Mouse (Mus musculus): ENCODE results near the gene Pam16.
"Not testable (repeated sequence)": the region's sequence is repeated elsewhere in the genome, so short reads cannot be mapped to it uniquely, and the experiment has no call there.

Pam16 gene

GRCm38 (mm10) chr16:4593971-4594813, 30.6 kb downstream of the Pam16 start, which contains the start of gene Glis2:
Gene Glis2, plus strand, starts transcription at chr16:4594713.
- in situ Hi-C loops (cut with MseI, MboI): no loop called here

DNA sequence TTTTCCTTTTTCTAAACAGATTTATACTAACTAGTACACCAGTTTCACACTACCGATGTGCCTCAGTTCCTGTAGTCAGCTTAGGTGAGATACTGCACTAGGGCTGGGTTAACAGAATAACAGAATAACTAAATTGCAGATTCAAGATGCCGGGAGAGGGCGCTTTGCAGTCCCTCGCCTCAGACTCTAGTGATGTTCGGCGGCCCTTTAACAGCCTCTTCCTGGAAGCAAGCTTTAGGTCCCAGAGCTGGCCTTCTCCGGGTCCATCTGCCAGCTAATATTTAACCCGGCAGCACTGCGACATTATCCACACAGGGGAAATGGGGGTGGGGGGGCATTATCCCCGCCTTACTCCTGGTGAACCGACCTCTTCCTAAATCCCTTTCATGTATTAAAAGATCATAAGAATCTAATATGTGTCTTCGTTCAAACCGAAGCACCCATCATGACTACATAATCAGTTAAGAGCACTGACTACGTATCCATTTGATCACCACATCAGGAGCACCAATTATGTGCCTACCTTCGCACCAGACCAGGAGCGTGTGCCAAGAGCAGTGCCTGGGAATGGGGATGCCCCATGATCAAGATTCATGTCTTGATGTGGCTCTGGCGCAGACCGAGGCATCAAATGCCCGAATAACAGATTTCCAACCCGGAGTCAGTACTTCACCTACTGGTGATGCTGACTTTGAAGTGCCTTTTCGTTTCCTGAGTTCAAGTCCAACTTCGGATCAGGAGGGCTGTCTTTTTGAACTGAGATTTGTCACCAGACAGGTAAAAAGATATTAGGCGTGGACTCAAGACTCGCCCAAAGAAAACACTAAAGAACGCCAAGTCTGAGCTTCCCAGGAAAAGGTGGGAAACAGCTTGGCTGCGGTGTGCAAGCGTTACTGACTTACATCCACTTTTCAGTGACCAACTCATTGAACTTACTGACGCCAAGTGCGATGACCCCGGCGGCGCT, 31.6 kb downstream of the Pam16 start:
- in situ Hi-C loops (cut with MseI, MboI): no loop called here

- in situ Hi-C loops (cut with MseI, MboI): no loop called here
These were observed 34.6 kb downstream of the Pam16 start for GRCm38 (mm10) chr16:4590236-4590635.

DNA sequence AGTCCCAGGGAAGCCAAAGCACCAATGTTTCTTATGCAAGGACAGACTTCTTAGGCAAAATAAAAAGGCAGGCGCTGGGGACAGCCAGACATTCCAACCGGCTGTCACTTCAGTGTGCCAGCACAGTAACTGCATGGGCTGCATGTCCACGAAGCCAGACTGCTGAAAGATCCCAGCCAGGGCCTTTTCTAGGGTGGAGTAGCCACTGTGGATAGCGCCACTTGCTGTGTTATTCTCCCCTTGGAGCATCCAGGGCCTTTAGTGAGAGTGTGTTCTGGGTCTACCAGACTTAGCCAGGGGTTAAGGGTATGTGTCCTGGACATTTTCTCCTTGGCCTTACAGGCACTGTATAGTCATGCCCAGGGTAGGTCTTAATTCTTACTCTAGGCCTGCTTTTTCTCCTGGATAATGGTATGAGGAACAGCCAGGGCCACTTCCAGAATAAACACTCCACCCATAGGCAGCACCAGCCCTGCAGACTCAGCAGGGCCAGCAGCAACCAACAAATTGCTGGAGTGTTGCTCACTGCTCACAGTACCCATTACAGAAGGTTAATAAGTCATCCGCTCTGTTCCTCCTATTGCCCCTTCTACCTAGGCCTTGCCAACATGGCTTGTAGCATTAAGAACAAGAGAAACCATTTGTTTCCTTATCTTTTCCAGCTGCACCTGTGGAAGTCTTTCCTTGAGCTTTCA, 37.1 kb downstream of the Pam16 start:
- in situ Hi-C loops (cut with MseI, MboI): no loop called here

- in situ Hi-C loops (cut with MseI, MboI): no loop called here
These were observed 38.2 kb downstream of the Pam16 start for GRCm38 (mm10) chr16:4586531-4587123.

DNA sequence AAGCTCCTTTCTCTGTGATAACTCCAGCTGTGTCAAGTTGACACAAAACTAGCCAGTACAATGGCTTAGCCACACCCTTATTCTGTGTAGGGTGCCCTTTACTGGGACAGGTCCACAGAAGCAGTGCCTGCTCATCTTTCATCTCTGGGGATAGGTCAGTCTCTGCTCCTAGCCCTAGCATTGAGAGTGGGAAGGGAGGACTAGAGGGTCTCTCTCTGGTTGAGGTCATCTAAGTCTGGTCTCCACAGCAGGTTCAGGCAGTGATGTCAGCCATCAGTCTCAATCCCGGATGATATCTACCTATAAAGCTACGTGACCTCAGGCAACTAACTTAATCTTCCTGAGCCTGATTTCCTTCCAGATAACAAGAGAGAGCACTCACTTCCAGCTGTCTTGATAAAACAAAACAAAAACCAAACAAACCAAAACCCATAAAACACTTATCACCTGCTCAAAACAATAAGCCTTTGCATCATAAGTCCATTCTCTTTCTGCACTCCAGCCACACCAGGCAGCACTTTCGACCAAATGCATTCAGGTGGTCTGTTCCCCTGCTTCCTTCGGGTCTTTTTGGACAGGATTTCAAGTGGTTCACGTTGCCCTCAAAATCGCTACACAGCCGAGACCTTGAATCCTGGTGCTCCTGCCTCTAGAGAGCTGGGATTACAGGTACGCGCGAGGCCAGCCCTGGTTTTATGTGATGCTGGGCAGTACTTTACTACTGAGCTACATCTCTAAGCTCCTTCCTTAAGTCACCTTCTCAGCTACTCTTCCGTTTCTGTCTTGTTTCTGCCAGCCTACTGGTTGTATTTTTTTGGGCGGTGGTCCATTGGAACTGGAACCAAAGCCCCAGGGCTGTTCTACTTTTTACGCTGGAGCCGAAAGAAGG, 38.9 kb downstream of the Pam16 start:
- in situ Hi-C loops (cut with MseI, MboI): no loop called here

DNA sequence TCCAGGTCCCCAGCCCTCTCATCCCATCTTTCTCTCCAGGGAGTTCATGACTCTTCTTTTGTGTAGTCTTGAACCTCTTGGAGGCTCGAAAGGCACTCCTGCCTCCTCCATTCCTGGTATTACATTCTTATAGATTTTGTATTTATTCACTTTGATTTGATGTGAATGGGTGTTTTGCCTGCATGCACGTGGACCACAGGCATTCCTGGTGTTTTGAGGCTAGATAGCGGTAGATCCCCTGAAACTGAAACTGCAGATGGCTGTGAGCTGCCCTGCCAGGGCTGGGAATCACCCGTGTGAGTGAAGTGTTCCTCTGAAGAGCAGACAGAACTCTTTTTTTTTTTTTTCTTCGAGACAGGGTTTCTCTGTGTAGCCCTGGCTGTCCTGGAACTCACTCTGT, 40.4 kb downstream of the Pam16 start:
- in situ Hi-C loops (cut with MseI, MboI): no loop called here

DNA sequence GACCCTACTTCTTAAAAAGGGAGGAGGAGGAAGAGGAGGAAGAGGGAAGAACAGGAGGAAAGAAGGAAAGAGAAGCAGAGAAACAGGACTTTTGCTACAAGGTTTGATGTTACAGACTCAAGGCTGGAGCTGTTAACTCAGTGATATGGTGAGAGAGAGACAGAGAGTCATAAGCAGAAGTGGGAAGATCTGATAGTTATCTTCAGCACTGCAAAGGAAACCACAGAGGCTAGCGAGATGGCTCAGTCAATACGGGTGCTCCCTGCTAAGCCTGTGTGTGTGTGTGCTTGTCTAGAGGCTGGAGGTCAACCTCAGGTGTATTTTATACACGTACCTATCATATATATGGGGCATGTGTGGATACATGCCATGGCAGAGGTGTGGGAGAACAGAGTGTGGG, 41.0 kb downstream of the Pam16 start:
- in situ Hi-C loops (cut with MseI, MboI): no loop called here

- in situ Hi-C loops (cut with MseI, MboI): not testable (repeated sequence)
These were observed 43.6 kb downstream of the Pam16 start for GRCm38 (mm10) chr16:4581179-4581578.

DNA sequence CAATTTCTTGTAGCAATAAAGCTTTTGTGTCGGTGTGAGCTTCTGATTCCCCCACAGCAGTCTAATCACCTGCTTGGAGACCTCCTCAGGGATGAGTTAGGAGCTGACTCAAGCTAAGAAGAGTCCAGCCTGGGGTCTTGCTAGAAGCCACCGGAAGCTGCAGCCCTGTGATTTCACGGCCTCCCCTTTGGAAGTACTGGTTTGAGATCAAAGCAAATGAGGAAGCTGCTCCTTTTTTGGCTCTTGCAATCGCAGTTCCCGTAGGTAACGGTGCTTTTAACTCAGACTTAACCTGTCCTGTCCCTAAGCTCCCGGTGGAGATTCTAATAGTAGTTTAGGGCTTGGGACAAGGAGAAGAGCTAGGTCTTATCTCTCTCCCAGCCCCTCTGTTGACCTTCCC, 46.2 kb downstream of the Pam16 start:
- in situ Hi-C loops (cut with MseI, MboI): no loop called here

DNA sequence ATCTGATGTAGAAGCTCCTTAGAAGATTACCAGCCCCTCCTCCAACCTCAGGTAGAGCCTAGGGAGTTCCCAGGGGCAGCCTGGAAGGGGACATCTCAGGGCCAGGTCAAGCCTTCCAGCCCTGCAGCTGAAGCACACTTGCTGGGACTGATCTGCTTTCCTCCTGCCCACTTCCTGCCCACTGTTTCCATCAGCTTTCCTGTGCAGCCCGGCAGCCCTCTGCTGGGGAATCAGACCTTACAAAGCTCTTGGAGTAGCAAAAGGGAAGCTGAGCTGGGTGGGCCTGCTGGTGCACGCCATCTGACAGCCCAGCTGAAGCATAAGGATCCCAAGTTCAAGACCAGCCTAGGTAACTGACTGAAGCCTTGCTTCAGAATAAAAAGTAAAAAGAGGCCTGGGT, 47.9 kb downstream of the Pam16 start:
- in situ Hi-C loops (cut with MseI, MboI): no loop called here

DNA sequence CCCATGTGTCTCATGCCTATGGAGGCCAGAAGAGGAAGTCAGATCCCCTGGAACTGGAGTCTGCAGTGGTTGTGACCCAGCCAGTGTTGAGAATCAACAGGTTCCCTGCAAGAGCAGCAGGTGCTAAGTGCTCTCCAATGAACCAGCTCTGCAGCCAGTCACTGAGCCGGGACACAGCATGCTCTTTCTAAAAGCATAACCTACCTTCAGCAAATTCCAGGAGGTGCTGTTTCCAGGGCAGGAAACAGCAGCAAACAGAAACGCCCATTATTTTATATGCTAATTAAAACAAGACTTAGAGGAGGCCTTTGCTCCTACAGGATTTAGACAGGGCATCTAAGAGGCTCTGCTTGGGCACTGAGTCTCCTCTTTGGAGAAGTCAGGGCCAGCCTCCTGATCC, 48.8 kb downstream of the Pam16 start:
- in situ Hi-C loops (cut with MseI, MboI): no loop called here

DNA sequence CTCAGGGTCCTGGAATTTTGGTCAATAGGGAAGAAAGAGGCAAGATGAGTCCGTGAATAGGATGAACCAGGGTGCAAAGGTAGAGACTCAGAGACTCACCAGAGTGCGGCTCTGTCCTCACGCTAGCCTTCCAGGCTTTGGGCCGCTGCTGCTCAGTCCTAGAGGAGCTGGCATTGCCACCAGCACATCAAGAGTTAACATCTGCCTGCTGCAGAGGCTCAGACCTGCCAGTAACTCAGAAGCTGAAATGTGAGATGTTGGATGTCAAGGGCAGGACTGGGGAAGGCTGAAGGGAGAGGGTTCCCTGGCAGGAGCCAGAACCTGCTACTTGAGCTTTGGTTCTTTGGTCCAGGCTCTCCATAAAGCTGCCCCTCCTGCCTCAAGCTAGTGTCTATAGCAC, 54.1 kb downstream of the Pam16 start:
- in situ Hi-C loops (cut with MseI, MboI): no loop called here

GRCm38 (mm10) chr16:4567912-4568311, 56.9 kb downstream of the Pam16 start:
- in situ Hi-C loops (cut with MseI, MboI): loop anchor here in 1 of 2 experiments (5.0 kb wide), 1 partner anchor 44 kb away; no protein-coding TSS in a partner anchor
